Comparison of ENCODE assay signal across 15 mouse cellular contexts in the genomic region with DNA sequence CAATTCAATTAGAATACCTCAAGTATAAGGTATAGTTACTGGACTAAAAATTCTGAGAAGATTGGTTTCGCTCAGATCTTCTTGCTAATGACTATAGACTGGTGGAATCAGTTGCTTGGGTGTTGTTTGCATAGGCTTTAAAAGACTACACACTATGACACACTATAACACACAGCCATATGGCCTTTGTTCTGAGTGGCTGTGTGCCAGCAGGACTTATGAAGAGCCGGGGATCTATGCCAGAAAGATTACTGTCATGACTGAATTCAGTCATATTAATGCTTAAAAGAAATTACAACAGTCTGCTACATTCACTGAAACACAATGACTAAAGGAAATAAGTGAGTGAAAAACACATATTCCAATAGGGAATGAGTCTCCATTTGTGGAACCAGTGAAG.
DNase-seq lines count a peak whose midpoint lies in the region; ATAC-seq and TF ChIP-seq lines count a peak whose summit lies in the region.
"Had no signal": no experiment of that assay in that cellular context is flagged by ENCODE, and none has a peak within 500 bp of the region (broad histone marks: within the 10 kb centered on the region; RNA-seq: fewer than 3 reads in every experiment).

No protein-coding gene starts in this region.

- TF ChIP-seq POLR2A in limb, embryonic 14.5 days (IDR thresholded peaks at IDR 0.05; ENCODE audit: borderline replicate concordance, extremely low read depth, insufficient read depth, insufficient read length) = no peak

- no peaks in the 10 kb centered on the region for H3K27me3 ChIP-seq in forebrain, embryonic 13.5 days
- no peaks in the 10 kb centered on the region for H3K27me3 ChIP-seq in forebrain, embryonic 11.5 days (ENCODE audit: control insufficient read depth, insufficient read depth, low read length)
- H3K27me3 ChIP-seq in limb, embryonic 14.5 days (ENCODE audit: control insufficient read depth, insufficient read depth, low read length) = no peaks in the 10 kb centered on the region
- H3K27me3 ChIP-seq in limb, embryonic 10.5 days (ENCODE audit: low read depth, poor library complexity, severe bottlenecking) = no peaks in the 10 kb centered on the region
- H3K27me3 ChIP-seq: liver, embryonic 15.5 days had no signal

- DNase-seq in forebrain, embryonic 11.5 days (ENCODE audit: low spot score) = no peak
- peak; percentile 31 for DNase-seq in limb, embryonic 14.5 days (ENCODE audit: low spot score)
- DNase-seq in limb, embryonic 10.5 days (ENCODE audit: low spot score) = no peak
- DNase-seq in NIH3T3 (ENCODE audit: low read depth) = peak; percentile 57
- peak; percentile 33 for DNase-seq in fat pad, adult 2 months (ENCODE audit: extremely low read depth, low read depth, low spot score)
- no peak for DNase-seq in embryo, embryonic 9.5 days (ENCODE audit: extremely low spot score)
- DNase-seq: adrenal gland, postnatal 14 days; kidney, adult 2 months; kidney, postnatal 25 days; layer of hippocampus, postnatal 36 days; thymus, adult 18-20 months had no signal

- 70% methylated on average over 2 of the region's 2 CpGs for WGBS in forebrain, embryonic 13.5 days
- 88% methylated on average over 2 of the region's 2 CpGs for WGBS in forebrain, embryonic 11.5 days
- 68% methylated on average over 2 of the region's 2 CpGs for WGBS in limb, embryonic 14.5 days
- 88% methylated on average over 2 of the region's 2 CpGs for WGBS in limb, embryonic 10.5 days

- no peak overlapping the region for H3K4me3 ChIP-seq in forebrain, embryonic 13.5 days
- H3K4me3 ChIP-seq in forebrain, embryonic 11.5 days (ENCODE audit: low read depth, low read length) = no peak overlapping the region
- H3K4me3 ChIP-seq in limb, embryonic 14.5 days (replicated peaks; ENCODE audit: low read length) = no peak overlapping the region
- H3K4me3 ChIP-seq in limb, embryonic 10.5 days = no peak overlapping the region
- H3K4me3 ChIP-seq: liver, embryonic 15.5 days had no signal

- H3K4me2 ChIP-seq in forebrain, embryonic 13.5 days = no peak overlapping the region
- no peak overlapping the region for H3K4me2 ChIP-seq in forebrain, embryonic 11.5 days (ENCODE audit: low read depth, low read length, severe bottlenecking)
- H3K4me2 ChIP-seq in limb, embryonic 14.5 days (replicated peaks; ENCODE audit: low read depth, low read length, severe bottlenecking) = no peak overlapping the region
- H3K4me2 ChIP-seq: liver, embryonic 15.5 days had no signal

- no peaks in the 10 kb centered on the region for H3K9me3 ChIP-seq in forebrain, embryonic 13.5 days (replicated peaks)
- H3K9me3 ChIP-seq in forebrain, embryonic 11.5 days (ENCODE audit: control insufficient read depth, low read length) = no peaks in the 10 kb centered on the region
- no peaks in the 10 kb centered on the region for H3K9me3 ChIP-seq in limb, embryonic 14.5 days (ENCODE audit: control insufficient read depth, low read length)
- H3K9me3 ChIP-seq in limb, embryonic 10.5 days (replicated peaks) = no peaks in the 10 kb centered on the region
- H3K9me3 ChIP-seq: G1E; liver, embryonic 15.5 days had no signal

- peak; percentile 69 for ATAC-seq in forebrain, embryonic 13.5 days
- ATAC-seq in forebrain, embryonic 11.5 days (replicated peaks; ENCODE audit: low FRiP score) = no peak
- ATAC-seq in limb, embryonic 14.5 days (ENCODE audit: low FRiP score, low read depth) = no peak
- ATAC-seq: midbrain, embryonic 16.5 days had no signal

- H3K36me3 ChIP-seq in forebrain, embryonic 13.5 days (ENCODE audit: poor library complexity, severe bottlenecking) = no peaks in the 10 kb centered on the region
- H3K36me3 ChIP-seq in forebrain, embryonic 11.5 days (ENCODE audit: control insufficient read depth, insufficient read depth, low read length) = no peaks in the 10 kb centered on the region
- H3K36me3 ChIP-seq in limb, embryonic 14.5 days (ENCODE audit: control insufficient read depth, insufficient read depth, low read length) = no peaks in the 10 kb centered on the region
- H3K36me3 ChIP-seq in limb, embryonic 10.5 days = no peaks in the 10 kb centered on the region
- H3K36me3 ChIP-seq: G1E; liver, embryonic 15.5 days had no signal

- H3K4me1 ChIP-seq in forebrain, embryonic 13.5 days = no peaks in the 10 kb centered on the region
- no peaks in the 10 kb centered on the region for H3K4me1 ChIP-seq in forebrain, embryonic 11.5 days (replicated peaks; ENCODE audit: control insufficient read depth, insufficient read depth, low read length)
- H3K4me1 ChIP-seq in limb, embryonic 14.5 days (ENCODE audit: control insufficient read depth, insufficient read depth, low read length) = no peaks in the 10 kb centered on the region
- H3K4me1 ChIP-seq in limb, embryonic 10.5 days = no peaks in the 10 kb centered on the region
- H3K4me1 ChIP-seq: liver, embryonic 15.5 days had no signal

- H3K9ac ChIP-seq in forebrain, embryonic 13.5 days = no peak overlapping the region
- H3K9ac ChIP-seq in forebrain, embryonic 11.5 days (ENCODE audit: low read length) = no peak overlapping the region
- no peak overlapping the region for H3K9ac ChIP-seq in limb, embryonic 14.5 days (ENCODE audit: low read depth, low read length, severe bottlenecking)
- H3K9ac ChIP-seq: liver, embryonic 15.5 days had no signal

- no peak overlapping the region for H3K27ac ChIP-seq in forebrain, embryonic 13.5 days
- H3K27ac ChIP-seq in forebrain, embryonic 11.5 days (ENCODE audit: low read depth, low read length) = no peak overlapping the region
- no peak overlapping the region for H3K27ac ChIP-seq in limb, embryonic 14.5 days (replicated peaks; ENCODE audit: low read depth, low read length)
- H3K27ac ChIP-seq in limb, embryonic 10.5 days = no peak overlapping the region
- H3K27ac ChIP-seq: liver, embryonic 15.5 days had no signal

Comparison
In these comparisons a context has a peak if more than half of its experiments do, and no peak if none do; other contexts are left out.
1. DNase-seq: peak in limb, embryonic 14.5 days (single experiment), NIH3T3 (single experiment) and fat pad, adult 2 months (single experiment); none in forebrain, embryonic 11.5 days (single experiment), limb, embryonic 10.5 days (single experiment) and embryo, embryonic 9.5 days (single experiment).